Mouse (Mus musculus): ENCODE measurements around the gene Ints6. TPM values are rescaled to one million over a fixed set of nuclear protein-coding genes. Genes with fewer than 3 reads are reported as not detected.

The Ints6 gene
- polyA plus RNA-seq, 1 experiment from 2014 or later, result 35.3 TPM

DNA sequence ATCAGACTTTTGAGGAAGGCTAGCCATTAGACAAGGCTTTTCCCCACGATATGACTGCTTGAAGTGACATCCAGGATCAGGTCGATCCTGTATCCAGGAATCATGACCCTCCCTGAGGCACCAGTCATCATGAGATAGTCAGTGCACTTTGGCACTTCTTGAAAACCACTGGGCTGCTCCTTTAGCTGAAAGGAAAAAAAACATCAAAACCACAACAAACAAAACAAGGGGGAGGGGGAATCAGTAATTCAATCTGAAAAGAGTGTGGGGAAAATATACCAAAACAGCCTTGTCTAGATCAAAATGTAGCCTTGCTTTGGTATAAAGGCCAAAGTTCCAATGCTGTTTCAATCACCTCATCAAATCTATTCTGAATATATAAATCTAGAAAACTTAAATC is 27.3 kb downstream of the Ints6 start:
- H3K9ac ChIP-seq, result no peak overlapping the region
- H3K4me2 ChIP-seq (replicated peaks), result no peak overlapping the region
- 81% methylated on average over 2 of the region's 2 CpGs for WGBS
- no peaks in the 10 kb centered on the region for H3K4me1 ChIP-seq
- no peak overlapping the region for H3K27ac ChIP-seq
- H3K27me3 ChIP-seq, result no peaks in the 10 kb centered on the region
- no peak overlapping the region for H3K4me3 ChIP-seq
- peaks cover 14% of the 10 kb centered on the region for H3K36me3 ChIP-seq
- ATAC-seq (ENCODE audit: insufficient number of reproducible peaks, insufficient read depth, low FRiP score, low TSS enrichment), result no peak
- no peaks in the 10 kb centered on the region for H3K9me3 ChIP-seq

- H3K9ac ChIP-seq, result no peak overlapping the region
- H3K36me3 ChIP-seq, result peaks cover 14% of the 10 kb centered on the region
- 90% methylated on average over 1 of the region's 1 CpGs for WGBS
- H3K9me3 ChIP-seq, result no peaks in the 10 kb centered on the region
- H3K4me1 ChIP-seq, result no peaks in the 10 kb centered on the region
- no peak overlapping the region for H3K4me2 ChIP-seq (replicated peaks)
- H3K4me3 ChIP-seq, result no peak overlapping the region
- ATAC-seq (ENCODE audit: insufficient number of reproducible peaks, insufficient read depth, low FRiP score, low TSS enrichment), result no peak
- no peaks in the 10 kb centered on the region for H3K27me3 ChIP-seq
- no peak overlapping the region for H3K27ac ChIP-seq
These were observed 29.1 kb downstream of the Ints6 start for GRCm38 (mm10) chr14:62731902-62732301.

DNA sequence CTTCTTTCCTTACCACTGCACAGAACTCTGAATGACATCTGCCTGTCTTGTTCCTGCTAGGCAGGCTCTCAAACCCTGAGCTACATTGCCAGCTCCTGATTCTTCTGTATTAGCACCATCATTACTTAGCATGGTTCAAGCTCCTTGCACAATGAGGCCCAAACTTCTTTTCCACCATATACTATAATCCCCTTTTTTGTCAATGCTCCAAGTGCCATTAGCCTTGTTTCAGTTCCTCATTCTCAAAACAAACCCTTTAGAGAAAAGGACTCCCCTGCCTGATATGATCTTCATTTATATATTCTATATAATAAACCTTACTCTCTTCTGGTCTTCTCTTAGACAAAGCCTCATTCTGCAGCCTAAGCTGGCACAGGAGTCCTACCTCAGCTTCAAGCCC is 36.4 kb downstream of the Ints6 start:
- Histone ChIP-seq H3K27ac (no peak overlapping the region), H3K9me3 (no peaks in the 10 kb centered on the region), H3K27me3 (no peaks in the 10 kb centered on the region), H3K36me3 (no peaks in the 10 kb centered on the region), H3K4me3 (no peak overlapping the region), H3K4me2 (replicated peaks) (no peak overlapping the region), H3K9ac (no peak overlapping the region), H3K4me1 (no peaks in the 10 kb centered on the region)
- no peak for ATAC-seq (ENCODE audit: insufficient number of reproducible peaks, insufficient read depth, low FRiP score, low TSS enrichment)

- H3K27me3 ChIP-seq, result no peaks in the 10 kb centered on the region
- H3K27ac ChIP-seq, result no peak overlapping the region
- H3K4me2 ChIP-seq (replicated peaks), result no peak overlapping the region
- no peak for ATAC-seq (ENCODE audit: insufficient number of reproducible peaks, insufficient read depth, low FRiP score, low TSS enrichment)
- no peaks in the 10 kb centered on the region for H3K9me3 ChIP-seq
- WGBS, result 93% methylated on average over 1 of the region's 1 CpGs
- H3K4me1 ChIP-seq, result no peaks in the 10 kb centered on the region
- no peaks in the 10 kb centered on the region for H3K36me3 ChIP-seq
- no peak overlapping the region for H3K9ac ChIP-seq
- no peak overlapping the region for H3K4me3 ChIP-seq
These were observed 39.3 kb downstream of the Ints6 start for GRCm38 (mm10) chr14:62721625-62722024.

DNA sequence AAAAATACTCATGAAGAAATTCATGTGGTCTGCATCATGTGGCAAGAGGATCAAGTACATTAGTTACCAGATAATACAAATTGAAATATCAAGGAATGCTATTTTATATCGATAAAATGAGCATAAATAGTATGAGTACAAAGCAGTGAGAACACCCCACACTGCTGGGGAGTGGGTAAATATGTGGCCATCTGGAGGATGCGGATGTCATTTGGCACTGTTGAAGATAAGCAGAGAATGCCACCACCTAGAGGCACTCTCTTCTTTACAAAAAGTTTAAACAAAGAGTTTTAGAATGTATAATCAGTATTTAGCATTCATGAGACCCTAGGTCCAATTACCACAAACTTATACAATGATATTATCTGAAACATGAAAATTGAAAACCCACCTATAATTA is 42.8 kb downstream of the Ints6 start:
- no peaks in the 10 kb centered on the region for H3K27me3 ChIP-seq
- H3K4me3 ChIP-seq, result no peak overlapping the region
- H3K9ac ChIP-seq, result no peak overlapping the region
- no peaks in the 10 kb centered on the region for H3K9me3 ChIP-seq
- no peak overlapping the region for H3K27ac ChIP-seq
- no peak for ATAC-seq (ENCODE audit: insufficient number of reproducible peaks, insufficient read depth, low FRiP score, low TSS enrichment)
- no peaks in the 10 kb centered on the region for H3K4me1 ChIP-seq
- no peak overlapping the region for H3K4me2 ChIP-seq (replicated peaks)
- H3K36me3 ChIP-seq, result peaks cover 16% of the 10 kb centered on the region; the same call in 1 of the 2 replicates
- 94% methylated on average over 2 of the region's 2 CpGs for WGBS

- H3K9ac ChIP-seq, result no peak overlapping the region
- WGBS, result 83% methylated on average over 3 of the region's 3 CpGs
- ATAC-seq (ENCODE audit: insufficient number of reproducible peaks, insufficient read depth, low FRiP score, low TSS enrichment), result no peak
These were observed 87.3 kb downstream of the Ints6 start for GRCm38 (mm10) chr14:62673646-62674045.

GRCm38 (mm10) chr14:62664976-62665673 is 95.8 kb downstream of the Ints6 start:
- 46% methylated on average over 9 of the region's 9 CpGs for WGBS
- H3K4me1 ChIP-seq, result no peaks in the 10 kb centered on the region
- no peak overlapping the region for H3K9ac ChIP-seq
- H3K4me2 ChIP-seq (replicated peaks), result no peak overlapping the region
- no peak overlapping the region for H3K27ac ChIP-seq
- H3K9me3 ChIP-seq, result no peaks in the 10 kb centered on the region
- H3K4me3 ChIP-seq, result no peak overlapping the region
- H3K27me3 ChIP-seq, result no peaks in the 10 kb centered on the region
- ATAC-seq (ENCODE audit: insufficient number of reproducible peaks, insufficient read depth, low FRiP score, low TSS enrichment), result no peak
- H3K36me3 ChIP-seq, result no peaks in the 10 kb centered on the region

More at GRCm38 (mm10) chr14:62673646-62674045, 87.3 kb downstream of the Ints6 start:
- no peak overlapping the region for H3K4me3 ChIP-seq
- no peak overlapping the region for H3K4me2 ChIP-seq (replicated peaks)
- no peaks in the 10 kb centered on the region for H3K4me1 ChIP-seq
- H3K9me3 ChIP-seq, result no peaks in the 10 kb centered on the region
- no peaks in the 10 kb centered on the region for H3K36me3 ChIP-seq
- no peak overlapping the region for H3K27ac ChIP-seq
- H3K27me3 ChIP-seq, result no peaks in the 10 kb centered on the region

DNA sequence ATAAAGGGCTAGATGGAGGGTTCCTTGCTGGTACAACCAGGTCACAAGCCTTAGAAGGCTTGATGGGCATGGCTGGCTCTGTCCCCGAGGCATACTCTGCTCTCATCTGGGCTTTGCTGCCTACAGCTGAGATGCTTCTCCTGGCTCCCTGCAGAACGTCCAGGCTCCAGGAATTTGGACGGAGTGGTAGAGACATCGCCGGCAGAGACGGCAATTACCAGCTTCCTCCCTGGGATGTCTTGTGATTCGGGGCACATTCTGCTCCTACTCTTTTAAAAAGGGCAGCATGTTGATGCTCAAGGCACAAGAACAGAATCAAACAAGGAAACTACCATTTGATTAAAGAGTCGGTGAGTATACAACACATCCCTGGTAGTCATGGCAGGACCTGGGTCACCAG is 97.6 kb downstream of the Ints6 start, which contains the start of gene Serpine3:
Serpine3 (plus strand) TSS at position 301 of the 400 bp plus-strand sequence.
- no peak for ATAC-seq (ENCODE audit: insufficient number of reproducible peaks, insufficient read depth, low FRiP score, low TSS enrichment)
- Histone ChIP-seq H3K4me3 (no peak within 1 kb of the TSS), H3K9ac (no peak within 1 kb of the TSS), H3K27me3 (no peaks in the 10 kb centered on the region), H3K4me2 (replicated peaks) (no peak within 1 kb of the TSS), H3K36me3 (no peaks in the 10 kb centered on the region), H3K9me3 (no peaks in the 10 kb centered on the region), H3K27ac (no peak within 1 kb of the TSS), H3K4me1 (no peaks in the 10 kb centered on the region)
- 75% methylated on average over 8 of the region's 8 CpGs for WGBS

DNA sequence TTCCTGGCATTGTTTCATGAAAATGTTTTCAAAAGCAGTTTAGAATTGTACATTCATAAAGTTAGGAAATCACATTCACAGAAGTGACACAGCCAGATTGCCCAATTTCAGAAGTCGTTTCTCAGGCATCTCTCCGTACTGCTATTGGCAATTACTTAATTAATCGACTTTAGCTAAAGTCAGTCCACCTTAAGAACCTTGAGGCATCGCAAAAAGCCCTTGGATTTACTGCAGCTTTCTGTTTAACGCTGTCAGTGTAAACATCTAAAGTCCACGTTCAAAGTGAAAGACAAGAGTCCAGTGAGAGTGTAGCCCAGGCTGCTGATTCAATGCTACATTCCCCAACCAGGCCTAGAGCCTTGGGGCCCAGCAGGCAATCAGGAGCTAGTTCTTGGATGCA is 98.6 kb downstream of the Ints6 start:
- no peak for ATAC-seq (ENCODE audit: insufficient number of reproducible peaks, insufficient read depth, low FRiP score, low TSS enrichment)
- H3K4me2 ChIP-seq (replicated peaks), result no peak overlapping the region
- no peaks in the 10 kb centered on the region for H3K9me3 ChIP-seq
- WGBS, result 76% methylated on average over 6 of the region's 6 CpGs
- no peak overlapping the region for H3K4me3 ChIP-seq
- no peaks in the 10 kb centered on the region for H3K27me3 ChIP-seq
- no peak overlapping the region for H3K27ac ChIP-seq
- no peak overlapping the region for H3K9ac ChIP-seq
- H3K36me3 ChIP-seq, result no peaks in the 10 kb centered on the region
- H3K4me1 ChIP-seq, result no peaks in the 10 kb centered on the region

DNA sequence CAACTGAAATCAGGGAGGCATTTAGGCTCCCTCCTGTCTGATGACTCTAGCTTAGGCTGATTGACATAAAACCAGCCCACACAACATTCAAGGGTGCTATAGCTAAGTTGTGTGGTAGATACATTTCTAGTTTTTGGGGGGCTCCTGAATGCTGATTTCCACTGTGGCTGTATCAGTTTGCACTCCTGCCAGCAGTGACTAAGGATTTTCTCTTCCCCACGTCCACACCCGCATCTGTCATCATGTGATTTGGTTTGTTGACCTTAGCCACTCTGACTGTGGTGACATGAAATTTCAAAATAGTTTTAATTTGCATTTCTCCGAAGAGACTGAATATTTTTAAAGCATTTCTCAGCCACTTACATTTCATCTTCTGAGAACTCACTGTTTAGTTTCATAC is 103.5 kb downstream of the Ints6 start:
- Histone ChIP-seq H3K4me1 (no peaks in the 10 kb centered on the region), H3K9ac (no peak overlapping the region), H3K36me3 (no peaks in the 10 kb centered on the region), H3K27ac (no peak overlapping the region), H3K9me3 (no peaks in the 10 kb centered on the region), H3K27me3 (no peaks in the 10 kb centered on the region), H3K4me2 (replicated peaks) (no peak overlapping the region), H3K4me3 (no peak overlapping the region)
- no peak for ATAC-seq (ENCODE audit: insufficient number of reproducible peaks, insufficient read depth, low FRiP score, low TSS enrichment)
- 74% methylated on average over 3 of the region's 3 CpGs for WGBS

DNA sequence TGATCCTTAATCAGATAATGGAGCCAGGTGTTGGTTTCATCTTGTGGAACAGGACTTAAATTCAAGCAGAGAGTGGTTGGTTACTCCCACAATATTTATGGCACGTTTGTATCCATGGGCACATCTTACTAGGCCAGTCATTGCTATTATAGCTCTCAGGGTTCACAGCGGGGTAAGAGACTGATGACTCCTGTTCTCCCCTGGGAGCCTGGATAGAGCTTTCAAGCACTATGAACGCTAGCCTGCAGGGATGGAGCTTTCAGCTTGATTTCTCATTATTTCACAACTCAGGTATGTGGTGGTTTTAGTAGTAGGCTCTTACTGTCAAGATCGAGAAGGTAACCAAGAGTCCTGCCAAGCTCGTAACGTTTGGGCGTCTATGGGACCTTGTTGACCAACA is 105.0 kb downstream of the Ints6 start:
- Histone ChIP-seq H3K27ac (no peak overlapping the region), H3K27me3 (no peaks in the 10 kb centered on the region), H3K4me1 (no peaks in the 10 kb centered on the region), H3K9ac (no peak overlapping the region), H3K4me2 (replicated peaks) (no peak overlapping the region), H3K9me3 (no peaks in the 10 kb centered on the region), H3K36me3 (no peaks in the 10 kb centered on the region), H3K4me3 (no peak overlapping the region)
- 83% methylated on average over 7 of the region's 7 CpGs for WGBS
- no peak for ATAC-seq (ENCODE audit: insufficient number of reproducible peaks, insufficient read depth, low FRiP score, low TSS enrichment)

GRCm38 (mm10) chr14:62651771-62652170 is 109.2 kb downstream of the Ints6 start:
- WGBS, result 91% methylated on average over 3 of the region's 3 CpGs
- Histone ChIP-seq H3K27me3 (no peaks in the 10 kb centered on the region), H3K9me3 (no peaks in the 10 kb centered on the region), H3K4me3 (no peak overlapping the region), H3K36me3 (no peaks in the 10 kb centered on the region), H3K9ac (no peak overlapping the region), H3K4me1 (no peaks in the 10 kb centered on the region), H3K4me2 (replicated peaks) (no peak overlapping the region), H3K27ac (no peak overlapping the region)
- ATAC-seq (ENCODE audit: insufficient number of reproducible peaks, insufficient read depth, low FRiP score, low TSS enrichment), result no peak

Measured in embryonic facial prominence, embryonic 12.5 days (tissue).